Mouse (Mus musculus) erythroid progenitor cell, adult 5-6 weeks (primary cell): ENCODE results near the gene Sox1. TPM values are rescaled to one million over a fixed set of nuclear protein-coding genes. Genes with fewer than 3 reads are reported as not detected.

Experiments
- ATAC-seq: replicated peaks from 2 replicates; pipeline ENCODE4 v1.8.0; 2016; ENCODE audit warnings: moderate number of reproducible peaks, mild to moderate bottlenecking, moderate TSS enrichment, inconsistent platforms; ENCODE audit not compliant: poor library complexity, low FRiP score, severe bottlenecking
- total RNA-seq, 2 experiments: library from RNA; stranded (forward) in 1 of 2; stranded (reverse) in 1 of 2; fragments of 150-400 nt in 1 of 2; fragments of 186-747, 209-891 nt in 1 of 2; gene quantifications; 2 replicates each; pipeline versions ENCODE4 v1.2.3 to v1.2.4; 2015 to 2017; ENCODE audit warnings: low replicate concordance in 2 of 2

Sox1 gene
- total RNA-seq, 2 experiments from 2014 or later = not detected

DNA sequence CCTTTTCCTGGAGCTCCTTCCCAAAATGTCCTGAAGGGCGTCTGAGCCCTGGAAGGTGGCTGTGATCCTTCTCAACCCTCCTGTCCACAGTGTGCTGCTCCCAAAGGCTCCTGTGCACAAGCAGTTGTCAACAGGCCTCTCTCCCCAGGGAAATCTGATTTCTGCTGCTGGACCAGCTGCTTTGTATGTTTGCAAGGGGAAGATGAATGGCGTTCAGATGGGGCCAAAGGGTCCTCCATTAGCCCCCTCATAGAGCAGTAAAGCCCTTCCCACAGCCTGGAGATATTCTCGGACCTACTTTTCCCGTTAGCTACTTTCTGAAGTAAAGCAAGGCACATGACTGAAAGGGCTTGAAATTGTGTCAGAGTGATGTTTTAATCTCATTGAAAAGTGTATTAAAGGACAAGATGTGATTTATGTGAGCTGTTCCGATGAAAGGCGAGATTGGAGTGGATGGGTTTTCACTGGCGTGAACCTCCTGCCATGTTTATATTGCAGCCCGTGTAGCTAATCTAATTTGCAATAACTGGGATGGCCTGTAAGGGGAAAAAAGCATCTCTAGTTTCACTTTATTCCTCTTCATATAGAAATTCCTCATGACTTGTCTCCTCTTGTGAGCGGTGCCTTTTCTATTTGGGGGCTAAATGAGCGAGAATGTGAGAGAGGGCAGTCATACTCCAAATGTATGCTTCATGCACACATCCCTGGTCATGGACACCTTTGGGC lies 6.5 kb upstream of the Sox1 start:
- ATAC-seq = no peak

DNA sequence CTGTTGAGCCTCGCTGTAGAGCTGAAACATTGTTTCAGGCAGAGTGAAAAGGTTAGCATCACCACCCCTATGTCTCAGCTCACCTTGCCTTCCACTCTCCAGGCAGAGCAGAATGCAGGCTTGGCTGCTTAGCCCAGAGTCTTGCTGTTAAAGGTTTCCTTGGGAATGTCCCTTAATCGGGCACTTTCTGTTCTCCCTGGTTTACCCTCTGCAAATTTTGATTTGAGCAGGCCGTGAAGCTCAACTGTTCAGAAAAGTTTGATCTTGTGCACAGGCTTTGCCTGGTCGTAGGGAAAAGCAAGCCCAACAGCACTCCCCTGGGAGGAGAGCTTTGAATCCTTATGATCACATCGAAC lies 6.0 kb upstream of the Sox1 start:
- no peak for ATAC-seq

DNA sequence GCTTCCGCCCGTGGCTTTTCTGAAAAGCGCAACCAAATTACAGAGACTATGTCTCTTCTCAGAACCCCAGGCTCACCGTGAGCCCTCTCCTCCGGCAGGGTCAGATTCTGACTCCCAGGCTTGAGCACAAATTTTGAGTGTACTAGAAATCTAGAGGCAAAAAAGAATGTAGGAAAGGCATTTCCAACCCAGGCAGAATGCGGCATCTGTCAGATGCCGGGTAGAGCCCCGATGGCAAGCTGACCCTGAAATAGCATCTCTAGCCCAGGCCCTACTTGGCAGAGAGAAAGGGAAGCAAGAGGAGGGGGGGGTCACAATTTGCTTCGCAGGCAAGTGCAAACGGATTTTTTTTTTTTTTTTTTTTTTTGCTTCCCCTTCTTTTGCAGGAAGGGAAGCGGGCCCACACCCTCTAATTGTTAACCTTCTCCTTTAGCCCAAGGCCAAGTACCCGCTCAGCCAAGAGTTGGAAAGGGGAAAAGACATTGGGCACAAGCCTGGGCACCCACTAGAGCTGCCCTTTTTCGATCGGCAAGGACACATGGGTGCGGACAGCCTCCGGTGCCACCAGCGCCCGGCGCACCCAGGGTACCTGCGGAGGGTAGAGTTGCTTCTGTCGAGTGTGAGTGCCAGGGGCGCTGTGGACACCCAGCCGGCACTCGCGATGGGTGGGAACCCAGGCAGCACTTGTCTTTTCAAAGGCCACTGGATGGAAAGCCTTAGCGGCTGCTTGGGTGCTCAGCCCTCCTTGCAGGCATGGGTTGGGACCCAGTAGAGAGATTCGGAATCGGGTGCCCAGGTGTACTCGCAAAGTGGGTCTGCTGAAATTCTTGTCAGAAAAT lies 5.1 kb upstream of the Sox1 start:
- ATAC-seq = no peak

DNA sequence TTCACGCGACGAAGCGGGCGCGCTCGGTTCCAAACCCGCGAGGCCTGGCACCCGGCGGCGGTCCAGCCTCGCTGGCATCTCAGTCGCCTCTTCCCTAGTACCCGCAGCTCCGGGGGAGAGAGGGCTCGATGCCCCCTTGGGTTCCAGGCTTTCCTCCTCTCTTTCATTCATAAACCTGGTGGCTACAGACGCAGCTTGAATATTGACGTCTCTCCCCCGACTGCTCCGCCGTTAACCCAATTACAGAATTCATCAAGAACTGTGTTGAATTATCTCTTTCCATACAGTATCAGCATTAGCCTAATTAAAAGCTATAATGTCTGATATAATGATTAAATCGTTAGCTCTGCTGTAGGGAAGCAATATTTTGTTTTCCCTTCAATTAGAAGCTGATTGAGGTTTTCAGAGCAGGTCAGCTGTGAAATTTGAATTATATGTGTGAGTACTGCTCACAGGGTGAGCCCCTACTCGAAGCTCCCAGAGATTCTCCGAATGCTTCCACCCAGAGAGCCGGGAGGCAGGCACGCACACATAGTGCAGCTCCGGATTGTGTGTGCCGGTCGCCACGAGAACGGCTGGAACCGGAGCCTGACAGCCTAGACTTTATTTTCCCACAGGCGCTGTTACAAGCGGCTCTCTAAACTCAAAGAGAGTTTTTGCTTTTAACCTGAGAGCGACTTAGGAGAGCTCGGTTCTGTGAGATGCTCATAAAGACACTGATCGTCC lies 4.3 kb upstream of the Sox1 start:
- no peak for ATAC-seq

DNA sequence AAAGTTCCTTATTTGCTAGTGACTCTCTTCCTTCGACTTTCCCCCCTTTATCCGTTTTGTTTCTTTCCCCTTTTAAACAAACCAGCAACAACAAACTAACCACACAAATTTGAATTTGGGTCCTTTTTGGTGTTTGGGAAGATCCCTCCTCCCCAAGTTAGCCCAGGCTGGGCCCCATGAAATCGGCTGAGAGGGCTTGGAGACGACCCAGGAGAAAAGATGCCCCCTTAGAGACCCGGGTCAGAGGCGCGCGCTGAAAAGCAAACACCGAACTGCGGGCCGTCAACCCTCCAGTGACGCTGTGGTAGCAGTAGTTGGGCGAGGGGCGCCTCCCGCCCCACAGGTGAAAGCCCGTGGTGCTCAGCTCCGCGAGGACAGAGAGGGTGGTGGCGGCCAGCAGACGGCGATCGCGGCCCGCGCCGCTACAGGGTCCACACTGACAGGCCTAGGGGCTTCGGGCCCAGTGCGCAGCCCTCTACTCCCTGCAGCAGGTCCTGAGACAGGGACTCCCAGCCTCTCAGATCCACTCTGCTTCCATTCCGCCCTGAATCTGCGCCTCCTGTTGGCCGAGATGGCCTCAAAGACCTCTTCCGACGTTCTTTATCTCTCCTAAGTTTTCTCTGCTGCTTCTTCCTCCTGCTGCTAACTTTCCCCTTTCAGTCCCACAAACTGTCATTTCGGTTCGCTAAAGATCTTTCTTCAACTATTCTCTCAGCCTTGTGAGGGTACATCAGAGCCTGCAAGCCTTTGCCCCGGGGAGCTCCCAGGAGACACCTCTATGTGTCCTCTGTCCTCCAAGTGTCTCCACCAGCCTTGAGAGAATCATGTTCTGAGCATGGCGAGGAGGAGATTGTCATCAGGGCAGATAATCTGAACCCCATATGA lies 3.5 kb upstream of the Sox1 start:
- no peak for ATAC-seq

DNA sequence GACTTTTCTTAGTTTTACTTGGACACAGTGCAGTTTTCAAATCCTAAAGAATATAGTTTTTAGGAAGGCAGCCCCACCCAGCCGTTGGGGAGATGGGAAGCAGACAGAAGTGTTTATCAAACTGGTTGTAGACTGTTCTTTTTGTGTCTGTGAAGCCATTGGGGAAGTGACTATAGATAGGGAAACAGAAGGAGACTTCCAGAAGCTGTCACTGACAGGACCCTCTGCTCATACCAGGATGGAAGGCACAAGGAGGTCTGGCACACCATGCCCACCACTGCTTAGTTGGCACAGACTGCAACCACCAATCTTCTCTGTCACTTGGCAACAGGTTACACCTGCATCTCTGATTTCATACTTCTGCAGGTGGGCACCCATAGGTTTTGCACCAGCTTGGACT lies 2.3 kb upstream of the Sox1 start:
- no peak for ATAC-seq

DNA sequence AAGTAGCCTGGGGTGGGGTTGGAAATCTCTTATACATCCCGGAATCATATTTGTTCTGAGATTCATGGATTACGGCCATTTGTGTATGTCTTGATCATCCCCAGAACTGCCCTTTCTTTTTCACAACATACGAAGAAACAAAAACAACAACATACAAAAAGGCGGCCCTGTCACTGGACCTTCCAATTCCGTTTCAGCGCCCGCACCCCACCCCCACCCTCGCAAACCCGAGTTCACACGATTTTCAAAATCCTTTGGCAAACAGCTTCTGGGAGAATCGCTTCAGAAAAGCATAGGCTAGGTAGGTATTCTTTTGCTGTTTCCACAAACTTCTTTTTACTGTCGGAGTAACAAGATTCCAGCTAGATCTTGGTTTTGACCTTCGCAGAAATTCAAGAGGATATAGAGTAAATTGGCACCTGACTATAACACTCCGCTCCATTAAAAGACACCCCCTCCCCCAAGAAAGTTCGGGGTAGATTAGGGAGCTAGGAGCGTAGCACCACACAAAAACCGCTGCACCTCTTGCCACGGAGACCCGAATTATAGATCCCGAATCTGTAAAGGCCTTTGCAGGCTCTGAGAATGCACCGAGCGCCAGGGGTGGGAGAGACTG lies 602 bp upstream of the Sox1 start:
- ATAC-seq = no peak

DNA sequence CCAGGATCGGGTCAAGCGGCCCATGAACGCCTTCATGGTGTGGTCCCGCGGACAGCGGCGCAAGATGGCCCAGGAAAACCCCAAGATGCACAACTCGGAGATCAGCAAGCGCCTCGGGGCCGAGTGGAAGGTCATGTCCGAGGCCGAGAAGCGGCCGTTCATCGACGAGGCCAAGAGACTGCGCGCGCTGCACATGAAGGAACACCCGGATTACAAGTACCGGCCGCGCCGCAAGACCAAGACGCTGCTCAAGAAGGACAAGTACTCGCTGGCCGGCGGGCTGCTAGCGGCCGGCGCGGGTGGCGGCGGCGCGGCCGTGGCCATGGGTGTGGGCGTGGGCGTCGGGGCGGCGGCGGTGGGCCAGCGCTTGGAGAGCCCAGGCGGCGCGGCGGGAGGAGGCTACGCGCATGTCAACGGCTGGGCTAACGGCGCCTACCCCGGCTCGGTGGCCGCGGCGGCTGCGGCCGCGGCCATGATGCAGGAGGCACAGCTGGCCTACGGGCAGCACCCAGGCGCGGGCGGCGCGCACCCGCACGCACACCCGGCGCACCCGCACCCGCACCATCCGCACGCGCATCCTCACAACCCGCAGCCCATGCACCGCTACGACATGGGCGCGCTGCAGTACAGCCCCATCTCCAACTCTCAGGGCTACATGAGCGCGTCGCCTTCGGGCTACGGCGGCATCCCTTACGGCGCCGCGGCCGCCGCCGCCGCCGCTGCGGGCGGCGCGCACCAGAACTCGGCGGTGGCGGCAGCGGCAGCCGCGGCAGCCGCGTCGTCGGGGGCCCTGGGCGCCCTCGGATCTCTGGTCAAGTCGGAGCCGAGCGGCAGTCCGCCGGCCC lies 1.6 kb downstream of the Sox1 start:
- no peak for ATAC-seq

DNA sequence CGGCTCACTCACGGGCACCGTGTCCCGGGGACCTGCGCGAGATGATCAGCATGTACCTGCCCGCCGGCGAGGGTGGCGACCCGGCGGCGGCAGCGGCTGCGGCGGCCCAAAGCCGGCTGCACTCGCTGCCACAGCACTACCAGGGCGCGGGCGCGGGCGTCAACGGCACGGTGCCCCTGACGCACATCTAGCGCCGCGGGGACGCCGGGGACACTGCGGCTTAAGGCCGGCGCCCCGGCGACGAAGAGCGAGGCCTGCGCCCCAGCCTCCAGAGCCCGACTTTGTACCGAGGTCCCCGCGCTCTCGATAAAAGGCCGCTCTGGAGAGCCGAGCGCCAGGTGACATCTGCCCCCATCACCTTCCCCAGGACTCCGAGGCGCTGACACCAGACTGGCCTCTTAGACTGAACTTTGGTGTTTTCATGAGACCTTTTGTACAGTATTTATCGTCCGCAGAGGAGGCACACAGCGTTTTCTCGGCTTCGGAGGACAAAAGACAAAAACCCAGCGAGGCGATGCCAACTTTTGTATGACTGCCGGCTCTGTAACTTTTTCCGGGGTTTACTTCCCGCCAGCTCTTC lies 2.3 kb downstream of the Sox1 start:
- no peak for ATAC-seq

DNA sequence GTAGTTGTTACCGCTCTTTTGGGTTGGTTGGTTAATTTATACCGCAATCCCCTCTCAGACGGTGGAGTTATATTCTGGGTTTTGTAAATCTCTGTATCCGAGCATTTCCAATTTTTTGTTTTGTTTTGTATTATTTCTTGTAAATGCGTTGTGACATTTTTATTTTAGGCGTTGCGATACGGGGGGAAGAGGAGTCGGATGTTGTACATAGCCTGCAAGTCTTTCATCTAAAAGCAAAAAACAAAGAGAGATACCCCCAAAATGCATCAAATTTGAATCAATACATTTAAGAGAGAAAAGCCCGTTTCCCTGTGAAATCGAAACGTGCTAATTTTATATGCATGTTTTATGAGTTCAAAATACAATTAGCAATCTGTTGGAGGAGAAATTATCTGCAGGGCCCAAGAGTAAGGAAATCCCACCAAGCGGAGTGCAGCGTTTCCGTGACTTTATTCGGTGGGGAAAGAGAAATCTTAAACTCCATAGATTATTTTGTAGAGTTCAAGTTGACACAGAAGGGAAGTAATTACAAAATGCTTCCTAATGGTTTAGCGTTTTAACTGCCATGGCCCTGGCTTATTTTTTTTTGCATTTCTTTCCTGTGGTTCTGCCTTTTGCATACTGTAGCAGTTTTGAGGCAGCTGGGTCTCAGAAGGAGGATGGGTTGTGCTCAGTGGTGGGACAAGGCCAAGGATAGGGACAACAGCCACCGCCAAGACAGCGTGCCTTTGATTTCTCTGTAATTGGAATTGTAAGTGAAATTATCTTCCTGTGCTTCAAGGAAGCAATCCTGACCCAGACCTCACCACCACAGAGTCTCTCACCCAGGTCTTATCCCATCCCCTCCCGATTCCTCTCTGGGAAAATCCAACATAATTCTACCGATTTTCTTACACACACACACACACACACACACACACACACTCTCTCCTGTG lies 3.2 kb downstream of the Sox1 start:
- no peak for ATAC-seq

DNA sequence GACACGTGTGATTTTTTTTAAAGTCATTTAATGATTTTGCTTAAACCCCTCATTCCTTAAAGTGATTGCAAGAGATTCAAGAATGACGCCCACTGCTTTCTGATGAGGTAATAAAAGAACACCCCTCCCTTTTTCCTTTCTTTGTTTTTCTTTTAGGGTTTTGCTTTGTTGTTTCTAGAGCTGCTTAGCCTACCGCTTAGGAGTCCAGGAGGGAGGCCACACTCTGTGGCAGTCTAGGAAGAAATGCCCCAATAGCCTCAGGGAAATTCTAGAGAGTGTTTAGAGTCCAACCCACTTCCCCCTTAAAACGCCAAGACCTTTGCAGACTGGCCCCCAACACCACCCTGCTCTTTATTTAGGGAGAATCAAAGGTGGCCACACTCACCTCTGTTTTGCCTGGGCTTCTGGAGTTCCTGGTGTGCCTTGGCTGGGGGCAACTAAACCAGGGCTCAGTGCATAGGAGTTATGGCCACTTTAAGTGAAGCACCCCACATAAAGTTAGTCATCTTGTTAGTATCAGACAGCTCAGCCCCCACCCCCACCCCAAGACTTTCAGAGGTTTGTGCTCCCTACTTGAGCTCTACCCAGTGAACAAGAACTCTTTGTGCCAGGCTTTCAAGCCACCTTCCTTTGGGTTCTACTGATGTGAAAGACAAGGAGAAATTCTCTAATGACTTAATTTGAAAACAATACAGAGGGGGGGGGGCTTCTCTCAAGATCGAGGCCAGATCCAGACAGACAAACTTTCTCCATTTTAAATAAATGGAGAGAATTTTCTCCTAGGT lies 4.5 kb downstream of the Sox1 start:
- no peak for ATAC-seq

DNA sequence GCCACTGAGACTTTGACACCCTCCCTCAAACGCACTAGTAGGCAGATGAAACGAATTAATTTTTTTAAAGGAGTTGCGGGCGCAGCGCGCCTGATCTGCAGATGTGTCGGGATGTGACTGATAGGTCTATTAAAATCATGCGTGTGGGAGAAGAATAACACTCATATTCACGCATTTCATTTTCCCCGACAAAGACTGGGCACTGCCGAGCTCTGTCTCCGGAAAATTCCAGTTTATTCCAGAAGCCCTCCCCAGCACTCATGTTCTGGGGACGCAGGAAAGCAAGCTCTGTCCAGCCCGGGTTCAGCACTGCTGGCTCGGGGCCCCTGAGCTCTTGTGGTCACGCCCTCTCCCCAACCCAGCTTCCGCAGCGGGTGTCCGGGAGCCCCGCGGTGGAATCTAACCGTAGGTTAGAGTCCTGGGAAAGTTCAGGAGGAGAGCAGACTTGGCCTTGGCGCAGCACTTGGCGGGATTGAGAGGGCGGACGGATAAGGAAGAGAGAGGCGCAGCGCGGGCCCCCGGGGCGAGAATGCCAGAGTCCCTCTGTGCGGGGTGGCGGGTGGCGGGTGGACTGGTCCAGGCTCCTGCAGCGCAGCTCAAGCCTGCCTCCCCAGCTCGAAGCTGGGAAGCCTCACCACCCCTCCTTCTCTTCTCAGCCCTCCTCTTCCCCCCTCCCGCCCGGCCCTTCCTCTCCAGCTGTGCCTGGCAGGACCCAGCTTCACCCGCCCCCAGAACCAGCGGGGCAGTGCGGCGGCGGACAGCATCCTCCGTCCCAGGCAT lies 5.7 kb downstream of the Sox1 start:
- ATAC-seq = no peak

DNA sequence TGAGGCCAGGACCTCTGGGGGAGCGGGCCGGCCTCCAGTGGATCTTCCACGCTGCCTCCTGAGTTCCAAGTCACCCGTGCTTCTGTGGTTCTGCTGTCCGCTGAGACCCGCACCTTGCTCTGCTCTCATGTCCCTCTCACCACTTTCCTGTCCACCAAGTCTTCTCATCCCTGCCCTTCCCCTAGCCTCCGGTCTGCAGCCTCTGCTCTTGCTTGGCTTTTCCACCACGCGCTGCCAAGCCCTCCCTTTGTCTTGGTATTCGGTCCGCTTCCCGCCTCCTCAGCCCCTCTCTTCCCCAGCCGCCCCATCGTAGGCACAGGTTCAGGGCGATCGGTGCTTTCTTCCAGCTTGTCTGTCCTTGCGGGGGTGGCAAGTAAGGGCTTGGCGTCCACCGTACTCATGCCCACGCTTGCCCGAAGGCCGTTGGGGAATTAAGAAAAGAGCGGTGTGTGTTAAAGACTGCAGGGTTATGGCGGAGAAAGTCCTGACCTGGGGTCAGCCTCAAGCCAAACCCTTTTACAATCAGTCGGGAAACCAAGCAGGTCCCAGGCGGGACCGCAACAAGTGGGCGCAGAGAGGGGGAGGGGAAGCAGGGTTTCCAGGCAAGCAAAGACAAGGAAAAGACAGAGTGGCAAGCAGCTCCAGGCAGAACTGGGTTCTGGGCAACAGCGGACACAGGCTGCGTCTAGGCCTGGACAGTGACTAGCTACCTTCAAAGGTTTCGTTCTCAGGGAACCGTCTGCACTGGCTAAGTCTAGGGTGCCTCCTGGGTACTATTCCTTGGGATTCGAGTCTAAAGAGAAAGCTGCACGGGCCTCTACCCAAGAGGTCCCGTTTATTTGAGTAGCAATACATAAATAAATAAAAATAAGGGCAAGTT lies 6.5 kb downstream of the Sox1 start:
- no peak for ATAC-seq

DNA sequence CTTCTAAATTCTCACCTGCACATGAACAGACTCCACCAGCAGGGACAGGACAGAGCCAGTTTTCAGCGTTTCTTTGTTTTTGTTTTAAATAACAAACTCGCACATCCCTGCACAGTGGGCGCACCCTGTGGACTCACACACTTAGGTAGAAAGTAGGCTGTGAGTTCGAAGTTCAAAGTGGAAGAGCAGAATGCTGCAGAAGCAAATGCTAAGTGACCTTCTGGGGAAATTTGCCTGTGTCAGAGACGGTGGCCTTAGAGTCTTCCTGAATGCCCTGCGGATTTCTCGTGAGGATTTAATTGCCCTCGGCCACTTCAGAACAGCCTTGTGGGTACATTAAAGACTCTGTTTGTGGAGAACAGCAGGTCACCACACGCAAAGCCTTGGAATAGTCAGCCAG lies 7.6 kb downstream of the Sox1 start:
- no peak for ATAC-seq

DNA sequence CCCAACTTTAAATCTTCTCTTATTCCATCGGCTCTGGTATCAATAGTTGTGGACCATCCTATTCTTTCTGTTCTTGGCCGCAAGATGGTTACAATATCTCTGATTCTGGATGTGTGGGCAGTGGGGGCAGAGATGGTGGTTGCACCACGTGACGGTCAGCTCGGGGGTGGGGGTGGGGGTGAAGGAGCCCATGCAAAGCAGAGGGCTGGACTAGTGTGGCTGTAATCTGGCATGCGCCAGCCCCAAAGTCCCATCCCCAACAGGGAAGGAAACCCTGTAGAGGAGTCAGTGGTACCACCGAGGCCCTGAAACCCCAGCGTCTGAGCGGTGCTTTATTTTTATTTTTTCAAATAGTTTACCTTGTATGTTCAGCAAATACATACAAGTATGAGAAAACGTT lies 12.9 kb downstream of the Sox1 start:
- no peak for ATAC-seq
